Mouse (Mus musculus): ENCODE data around the gene Carmil3. TPM values are rescaled to one million over a fixed set of nuclear protein-coding genes. Genes with fewer than 3 reads are reported as not detected.

Carmil3 gene
- polyA plus RNA-seq, 1 experiment: 0.08 TPM

- no peaks in the 10 kb centered on the region for H3K79me2 ChIP-seq (ENCODE audit: control insufficient read depth, insufficient read depth)
- H3K4me3 ChIP-seq: no peak overlapping the region
- no peak overlapping the region for H3K4me2 ChIP-seq (ENCODE audit: low read depth)
- TF ChIP-seq POLR2AphosphoS2 (IDR thresholded peaks at IDR 0.05; ENCODE audit: insufficient read length, low read depth) (no peak), POLR2A (IDR thresholded peaks at IDR 0.05; ENCODE audit: insufficient read length, low read depth) (no peak), USF1 (IDR thresholded peaks at IDR 0.05; ENCODE audit: low read depth) (no peak), MYOG (IDR thresholded peaks at IDR 0.05; ENCODE audit: control insufficient read depth in 1 of 3, insufficient read depth in 1 of 3, insufficient read length in 2 of 3, low read depth in 2 of 3) (no peak), MYOD1 (IDR thresholded peaks at IDR 0.05; ENCODE audit: control insufficient read depth in 1 of 3, insufficient read length in 2 of 3, low read depth in 2 of 3) (no peak), E2F4 (IDR thresholded peaks at IDR 0.05; ENCODE audit: insufficient read depth) (no peak), TCF12 (IDR thresholded peaks at IDR 0.05; ENCODE audit: insufficient read depth, poor library complexity, severe bottlenecking) (no peak), CEBPB (IDR thresholded peaks at IDR 0.05; ENCODE audit: insufficient read depth, poor library complexity, severe bottlenecking) (no peak)
- no peaks in the 10 kb centered on the region for H3K36me3 ChIP-seq (ENCODE audit: control insufficient read depth, insufficient read depth)
- H3K27me3 ChIP-seq (ENCODE audit: control insufficient read depth, insufficient read depth, insufficient read length): peaks cover 49% of the 10 kb centered on the region
- H3ac ChIP-seq (ENCODE audit: control insufficient read depth, insufficient read length): no peak overlapping the region
Measured at GRCm38 (mm10) chr14:55469041-55469440, 21.4 kb upstream of the Carmil3 start.

DNA sequence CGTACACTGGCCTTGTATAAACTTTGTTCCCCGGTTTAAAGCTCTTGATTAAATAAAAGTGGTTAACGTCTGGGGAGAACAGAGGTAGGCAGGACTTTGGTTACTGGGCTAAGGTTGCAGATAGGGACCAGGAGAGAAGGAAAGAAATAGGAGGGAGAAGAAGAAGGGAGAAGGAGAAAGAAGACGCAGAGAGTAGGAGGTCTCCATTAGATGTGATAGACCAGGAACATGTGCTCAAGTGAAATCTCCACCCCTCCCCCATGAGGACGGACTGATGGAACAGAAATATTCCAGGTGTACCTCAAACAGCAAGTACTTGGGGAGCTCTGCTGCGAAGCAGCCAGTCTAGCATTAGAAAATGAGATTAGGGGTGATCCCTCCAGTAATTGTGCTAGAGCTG lies 20.6 kb upstream of the Carmil3 start:
- peaks cover 41% of the 10 kb centered on the region for H3K27me3 ChIP-seq (ENCODE audit: control insufficient read depth, insufficient read depth, insufficient read length)
- H3K36me3 ChIP-seq (ENCODE audit: control insufficient read depth, insufficient read depth): no peaks in the 10 kb centered on the region
- H3K79me2 ChIP-seq (ENCODE audit: control insufficient read depth, insufficient read depth): no peaks in the 10 kb centered on the region
- H3ac ChIP-seq (ENCODE audit: control insufficient read depth, insufficient read length): no peak overlapping the region
- H3K4me2 ChIP-seq (ENCODE audit: low read depth): no peak overlapping the region
- H3K4me3 ChIP-seq: no peak overlapping the region
- no peak for TF ChIP-seq REST (IDR thresholded peaks at IDR 0.05; ENCODE audit: insufficient read depth, insufficient read length)
- no peak for TF ChIP-seq E2F4 (IDR thresholded peaks at IDR 0.05; ENCODE audit: insufficient read depth)
- no peak for TF ChIP-seq CEBPB (IDR thresholded peaks at IDR 0.05; ENCODE audit: insufficient read depth, poor library complexity, severe bottlenecking)
- no peak for TF ChIP-seq SRF (IDR thresholded peaks at IDR 0.05; ENCODE audit: control insufficient read depth, insufficient read length, low read depth)
- TF ChIP-seq USF1 (IDR thresholded peaks at IDR 0.05; ENCODE audit: low read depth): no peak
- no peak for TF ChIP-seq MYOD1 (IDR thresholded peaks at IDR 0.05; ENCODE audit: control insufficient read depth in 1 of 3, insufficient read length in 2 of 3, low read depth in 2 of 3)
- TF ChIP-seq POLR2AphosphoS2 (IDR thresholded peaks at IDR 0.05; ENCODE audit: insufficient read length, low read depth): no peak
- TF ChIP-seq MYOG (IDR thresholded peaks at IDR 0.05; ENCODE audit: control insufficient read depth in 1 of 3, insufficient read depth in 1 of 3, insufficient read length in 2 of 3, low read depth in 2 of 3): no peak
- no peak for TF ChIP-seq TCF3 (IDR thresholded peaks at IDR 0.05; ENCODE audit: insufficient read length, low read depth)
- TF ChIP-seq POLR2A (IDR thresholded peaks at IDR 0.05; ENCODE audit: insufficient read length, low read depth): no peak
- no peak for TF ChIP-seq TCF12 (IDR thresholded peaks at IDR 0.05; ENCODE audit: insufficient read depth, poor library complexity, severe bottlenecking)
- no peak for TF ChIP-seq MAX (IDR thresholded peaks at IDR 0.05; ENCODE audit: low read depth)

- TF ChIP-seq REST (IDR thresholded peaks at IDR 0.05; ENCODE audit: insufficient read depth, insufficient read length) (no peak), USF1 (IDR thresholded peaks at IDR 0.05; ENCODE audit: low read depth) (no peak), SRF (IDR thresholded peaks at IDR 0.05; ENCODE audit: control insufficient read depth, insufficient read length, low read depth) (no peak), TCF3 (IDR thresholded peaks at IDR 0.05; ENCODE audit: insufficient read length, low read depth) (no peak), CEBPB (IDR thresholded peaks at IDR 0.05; ENCODE audit: insufficient read depth, poor library complexity, severe bottlenecking) (no peak), POLR2A (IDR thresholded peaks at IDR 0.05; ENCODE audit: insufficient read length, low read depth) (no peak), E2F4 (IDR thresholded peaks at IDR 0.05; ENCODE audit: insufficient read depth) (no peak), MAX (IDR thresholded peaks at IDR 0.05; ENCODE audit: low read depth) (no peak), TCF12 (IDR thresholded peaks at IDR 0.05; ENCODE audit: insufficient read depth, poor library complexity, severe bottlenecking) (no peak)
- H3ac ChIP-seq (ENCODE audit: control insufficient read depth, insufficient read length): no peak overlapping the region
- peaks cover 32% of the 10 kb centered on the region for H3K27me3 ChIP-seq (ENCODE audit: control insufficient read depth, insufficient read depth, insufficient read length)
- no peaks in the 10 kb centered on the region for H3K79me2 ChIP-seq (ENCODE audit: control insufficient read depth, insufficient read depth)
- H3K4me2 ChIP-seq (ENCODE audit: low read depth): no peak overlapping the region
- no peaks in the 10 kb centered on the region for H3K36me3 ChIP-seq (ENCODE audit: control insufficient read depth, insufficient read depth)
- no peak overlapping the region for H3K4me3 ChIP-seq
Measured at GRCm38 (mm10) chr14:55470806-55471205, 19.6 kb upstream of the Carmil3 start.

DNA sequence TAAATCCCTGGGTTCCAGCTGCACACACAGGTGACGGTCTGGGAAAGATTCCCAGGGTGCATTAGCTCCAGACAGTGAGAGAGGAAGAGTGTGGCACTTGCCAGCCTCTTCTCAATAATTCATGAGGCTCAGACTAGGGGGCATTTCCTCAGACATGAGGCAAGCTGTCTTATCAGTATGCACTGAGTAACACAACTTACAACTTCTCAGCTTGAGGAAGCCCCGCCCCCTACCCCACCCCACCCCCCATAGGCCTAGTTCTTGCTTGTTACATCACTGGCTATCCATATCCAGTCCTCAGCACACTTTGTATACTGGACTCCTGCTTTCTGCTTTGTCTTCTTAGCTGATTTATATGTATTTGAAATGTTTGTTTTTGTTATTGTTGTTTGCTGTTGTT lies 14.8 kb upstream of the Carmil3 start:
- peaks cover 9% of the 10 kb centered on the region for H3K27me3 ChIP-seq (ENCODE audit: control insufficient read depth, insufficient read depth, insufficient read length)
- no peak overlapping the region for H3K4me3 ChIP-seq
- no peak overlapping the region for H3ac ChIP-seq (ENCODE audit: control insufficient read depth, insufficient read length)
- H3K4me2 ChIP-seq (ENCODE audit: low read depth): no peak overlapping the region
- no peaks in the 10 kb centered on the region for H3K36me3 ChIP-seq (ENCODE audit: control insufficient read depth, insufficient read depth)
- no peak for TF ChIP-seq E2F4 (IDR thresholded peaks at IDR 0.05; ENCODE audit: insufficient read depth)
- TF ChIP-seq CEBPB (IDR thresholded peaks at IDR 0.05; ENCODE audit: insufficient read depth, poor library complexity, severe bottlenecking): no peak
- no peak for TF ChIP-seq MAX (IDR thresholded peaks at IDR 0.05; ENCODE audit: low read depth)
- TF ChIP-seq POLR2A (IDR thresholded peaks at IDR 0.05; ENCODE audit: insufficient read length, low read depth): no peak
- no peak for TF ChIP-seq TCF3 (IDR thresholded peaks at IDR 0.05; ENCODE audit: insufficient read length, low read depth)
- no peak for TF ChIP-seq POLR2AphosphoS2 (IDR thresholded peaks at IDR 0.05; ENCODE audit: insufficient read length, low read depth)
- TF ChIP-seq REST (IDR thresholded peaks at IDR 0.05; ENCODE audit: insufficient read depth, insufficient read length): no peak
- TF ChIP-seq MYOD1 (IDR thresholded peaks at IDR 0.05; ENCODE audit: control insufficient read depth in 1 of 3, insufficient read length in 2 of 3, low read depth in 2 of 3): no peak
- no peak for TF ChIP-seq USF1 (IDR thresholded peaks at IDR 0.05; ENCODE audit: low read depth)
- no peak for TF ChIP-seq MYOG (IDR thresholded peaks at IDR 0.05; ENCODE audit: control insufficient read depth in 1 of 3, insufficient read depth in 1 of 3, insufficient read length in 2 of 3, low read depth in 2 of 3)
- no peak for TF ChIP-seq TCF12 (IDR thresholded peaks at IDR 0.05; ENCODE audit: insufficient read depth, poor library complexity, severe bottlenecking)
- TF ChIP-seq SRF (IDR thresholded peaks at IDR 0.05; ENCODE audit: control insufficient read depth, insufficient read length, low read depth): no peak
- H3K79me2 ChIP-seq (ENCODE audit: control insufficient read depth, insufficient read depth): no peaks in the 10 kb centered on the region

GRCm38 (mm10) chr14:55477421-55477820 lies 13.0 kb upstream of the Carmil3 start:
- Histone ChIP-seq H3K4me3 (no peak overlapping the region), H3K79me2 (ENCODE audit: control insufficient read depth, insufficient read depth) (no peaks in the 10 kb centered on the region), H3K27me3 (ENCODE audit: control insufficient read depth, insufficient read depth, insufficient read length) (no peaks in the 10 kb centered on the region), H3ac (ENCODE audit: control insufficient read depth, insufficient read length) (no peak overlapping the region), H3K4me2 (ENCODE audit: low read depth) (no peak overlapping the region), H3K36me3 (ENCODE audit: control insufficient read depth, insufficient read depth) (no peaks in the 10 kb centered on the region)
- TF ChIP-seq SRF (IDR thresholded peaks at IDR 0.05; ENCODE audit: control insufficient read depth, insufficient read length, low read depth): no peak
- peak in 2 of 3 experiments; percentile 24 to 50 for TF ChIP-seq MYOD1 (IDR thresholded peaks at IDR 0.05; ENCODE audit: control insufficient read depth in 1 of 3, insufficient read length in 2 of 3, low read depth in 2 of 3)
- TF ChIP-seq USF1 (IDR thresholded peaks at IDR 0.05; ENCODE audit: low read depth): no peak
- TF ChIP-seq REST (IDR thresholded peaks at IDR 0.05; ENCODE audit: insufficient read depth, insufficient read length): no peak

All from myocyte (in vitro differentiated cells).